Mouse (Mus musculus) forebrain, embryonic 13.5 days (tissue): ENCODE measurements around the gene Itih4. TPM values are rescaled to one million over a fixed set of nuclear protein-coding genes. Genes with fewer than 3 reads are reported as not detected.

Source experiments
- ATAC-seq: fragments of 200-750 bp; cut with Nextera tagmentation; 2 replicates; pipeline ENCODE4 v1.8.0; 2017
- H3K27ac ChIP-seq: fragments of 300-500 bp; sonication (generic); 2 replicates; pipeline ENCODE4 v1.5.1; 2015; ENCODE audit warnings: inconsistent platforms, mild to moderate bottlenecking, moderate library complexity
- H3K27me3 ChIP-seq: fragments of 300-500 bp; sonication (generic); 2 replicates; pipeline ENCODE4 v1.6.1; 2015; ENCODE audit warnings: mild to moderate bottlenecking, inconsistent platforms
- H3K36me3 ChIP-seq: fragments of 300-500 bp; sonication (generic); 2 replicates; pipeline ENCODE4 v1.6.1; 2015; ENCODE audit warnings: mild to moderate bottlenecking, inconsistent platforms; ENCODE audit not compliant: poor library complexity, severe bottlenecking
- H3K4me1 ChIP-seq: fragments of 300-500 bp; sonication (generic); 2 replicates; pipeline ENCODE4 v1.6.1; 2015; ENCODE audit warnings: inconsistent platforms
- H3K4me2 ChIP-seq: fragments of 300-500 bp; sonication (generic); 2 replicates; pipeline ENCODE4 v1.6.1; 2015; ENCODE audit warnings: inconsistent platforms, mild to moderate bottlenecking, moderate library complexity
- H3K4me3 ChIP-seq: fragments of 300-500 bp; sonication (generic); 2 replicates; pipeline ENCODE4 v1.5.1; 2015; ENCODE audit warnings: mild to moderate bottlenecking, inconsistent platforms
- H3K9ac ChIP-seq: fragments of 300-500 bp; sonication (generic); 2 replicates; pipeline ENCODE4 v1.6.1; 2015; ENCODE audit warnings: mild to moderate bottlenecking, inconsistent platforms
- H3K9me3 ChIP-seq: fragments of 300-500 bp; sonication (generic); replicated peaks from 2 replicates; pipeline ENCODE4 v1.6.1; 2016; ENCODE audit warnings: inconsistent platforms
- whole genome bisulfite sequencing: fragments of 180-500 bp; shearing (Covaris S2); methylation state at CpG from one replicate; pipeline ENCODE4 v1.1.7; 2015; 5-methylcytosine and 5-hydroxymethylcytosine counted together
- polyA plus RNA-seq: library from polyadenylated mRNA; unstranded; fragments of >200 nt; fragmentation: Nextera tagmentation; extraction: Ambion mirVana; gene quantifications from 2 replicates; pipeline ENCODE4 v1.2.1, GENCODE M21; 2015

Itih4 gene
- polyA plus RNA-seq, 1 experiment from 2014 or later: not detected

DNA sequence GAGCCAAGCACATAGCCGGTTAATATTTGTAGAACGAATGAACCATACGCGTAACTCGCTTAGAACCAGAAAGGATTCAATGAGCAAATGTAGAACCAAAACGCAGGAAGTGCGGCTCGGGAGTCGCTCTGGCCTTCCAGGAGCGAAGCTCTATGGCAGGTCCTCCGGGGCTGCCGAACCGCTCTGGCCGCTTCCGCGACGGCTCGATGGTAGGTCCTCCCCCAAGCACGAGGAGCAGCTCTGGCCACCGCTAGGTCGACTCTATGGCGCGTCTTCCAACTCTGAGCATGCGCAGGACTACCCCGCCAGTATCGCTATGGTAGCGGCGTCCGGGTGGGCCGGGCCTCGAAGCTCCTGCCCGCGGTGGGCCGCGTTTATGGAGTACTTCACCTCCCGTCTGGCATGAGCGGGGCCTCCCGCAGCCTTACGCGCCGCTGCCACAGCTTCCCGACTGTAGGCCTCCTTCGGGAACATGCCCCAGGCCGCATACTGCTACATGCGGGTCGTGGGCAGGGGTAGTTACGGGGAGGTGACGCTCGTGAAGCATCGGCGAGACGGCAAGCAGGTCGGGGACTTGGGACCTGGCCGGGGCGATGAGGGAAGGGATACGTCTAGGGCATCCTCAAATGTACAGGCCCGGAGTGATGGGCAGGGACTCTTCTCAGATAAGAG lies 65.0 kb downstream of the Itih4 start, which contains the start of gene Nek4:
Gene Nek4, plus strand, starts transcription at position 224 of the 672 bp plus-strand sequence.
- peak within 1 kb of the TSS; percentile 57; the same call in 1 of the 2 replicates for H3K27ac ChIP-seq
- no peaks in the 10 kb centered on the region for H3K27me3 ChIP-seq
- peaks cover 5% of the 10 kb centered on the region for H3K36me3 ChIP-seq
- peak within 1 kb of the TSS; percentile 78 for H3K4me2 ChIP-seq
- WGBS: under 1% methylated on average over 57 of the region's 57 CpGs
- peak within 1 kb of the TSS; percentile 81 for H3K4me3 ChIP-seq
- ATAC-seq: peak; percentile 100
- H3K4me1 ChIP-seq: peaks cover 9% of the 10 kb centered on the region
- H3K9me3 ChIP-seq: no peaks in the 10 kb centered on the region
- H3K9ac ChIP-seq: peak within 1 kb of the TSS; percentile 80

Other genes starting within 250 kb of the Itih4 start
- gene Rft1, start 232.1 kb upstream of the Itih4 start, polyA plus RNA-seq: 8.8 and 9.3 TPM in 2 replicates
- gene Sfmbt1, start 171.6 kb upstream of the Itih4 start, polyA plus RNA-seq: 23.5 and 25.8 TPM in 2 replicates
- gene Tmem110, start 60.9 kb upstream of the Itih4 start, polyA plus RNA-seq: 13.2 and 15.6 TPM in 2 replicates
- 0.44 and 0.47 TPM in 2 replicates for gene Mustn1, start 7.3 kb upstream of the Itih4 start, polyA plus RNA-seq
- 0.18 and 0.35 TPM in 2 replicates for gene Itih3, start 37.3 kb downstream of the Itih4 start, polyA plus RNA-seq
- gene Itih1, start 56.8 kb downstream of the Itih4 start, polyA plus RNA-seq: 0.09 TPM in 1 of 2 replicates, not detected in the other
- 17.8 and 20.8 TPM in 2 replicates for gene Nek4, start 64.9 kb downstream of the Itih4 start, polyA plus RNA-seq
- gene Glt8d1, start 114.9 kb downstream of the Itih4 start, polyA plus RNA-seq: 56.4 and 63.1 TPM in 2 replicates
- 294 and 323 TPM in 2 replicates for gene Spcs1, start 115.2 kb downstream of the Itih4 start, polyA plus RNA-seq
- gene Pbrm1, start 132.7 kb downstream of the Itih4 start, polyA plus RNA-seq: 166 and 170 TPM in 2 replicates
- 76.7 and 80.8 TPM in 2 replicates for gene Gnl3, start 132.7 kb downstream of the Itih4 start, polyA plus RNA-seq
- gene Smim4, start 242.5 kb downstream of the Itih4 start, polyA plus RNA-seq: 76.6 and 82.2 TPM in 2 replicates
- gene Nt5dc2, start 244.6 kb downstream of the Itih4 start, polyA plus RNA-seq: 306 and 325 TPM in 2 replicates